Mouse (Mus musculus) intestine, embryonic 15.5 days (tissue): ENCODE results near the gene Ifi47. TPM values are rescaled to one million over a fixed set of nuclear protein-coding genes. Genes with fewer than 3 reads are reported as not detected.

Experiments used
- ATAC-seq: fragments of 200-750 bp; cut with Nextera tagmentation; 2 replicates; pipeline ENCODE4 v1.8.0; 2017; ENCODE audit warnings: moderate TSS enrichment, moderate library complexity
- H3K27ac ChIP-seq: fragments of 300-500 bp; sonication (generic); 2 replicates; pipeline ENCODE4 v1.5.1; 2015; ENCODE audit warnings: mild to moderate bottlenecking, inconsistent platforms
- H3K27me3 ChIP-seq: fragments of 300-500 bp; sonication (generic); replicated peaks from 2 replicates; pipeline ENCODE4 v1.6.1; 2015; ENCODE audit warnings: inconsistent platforms
- H3K36me3 ChIP-seq: fragments of 300-500 bp; sonication (generic); 2 replicates; pipeline ENCODE4 v1.6.1; 2015; ENCODE audit warnings: inconsistent platforms
- H3K4me1 ChIP-seq: fragments of 300-500 bp; sonication (generic); replicated peaks from 2 replicates; pipeline ENCODE4 v1.6.1; 2015; ENCODE audit warnings: inconsistent platforms
- H3K4me2 ChIP-seq: fragments of 300-500 bp; sonication (generic); replicated peaks from 2 replicates; pipeline ENCODE4 v1.6.1; 2015; ENCODE audit warnings: mild to moderate bottlenecking, inconsistent platforms
- H3K4me3 ChIP-seq: fragments of 300-500 bp; sonication (generic); replicated peaks from 2 replicates; pipeline ENCODE4 v1.5.1; 2015; ENCODE audit warnings: inconsistent platforms
- H3K9ac ChIP-seq: fragments of 300-500 bp; sonication (generic); 2 replicates; pipeline ENCODE4 v1.6.1; 2015; ENCODE audit warnings: inconsistent platforms
- H3K9me3 ChIP-seq: fragments of 300-500 bp; sonication (generic); 2 replicates; pipeline ENCODE4 v1.6.1; 2016; ENCODE audit warnings: inconsistent platforms
- WGBS: fragments of 180-500 bp; shearing (Covaris S2); methylation state at CpG from one replicate; pipeline ENCODE4 v1.1.7; 2015; 5-methylcytosine and 5-hydroxymethylcytosine counted together
- polyA plus RNA-seq: library from polyadenylated mRNA; unstranded; fragments of >200 nt; fragmentation: Nextera tagmentation; extraction: Ambion mirVana; gene quantifications from 2 replicates; pipeline ENCODE4 v1.2.1, GENCODE M21; 2015

The Ifi47 gene
- polyA plus RNA-seq, 1 experiment from 2014 or later: 3.1 TPM

GRCm38 (mm10) chr11:49112624-49113219, 36.3 kb downstream of the Ifi47 start:
- Histone ChIP-seq H3K36me3 (no peaks in the 10 kb centered on the region), H3K27me3 (no peaks in the 10 kb centered on the region), H3K9ac (no peak overlapping the region), H3K9me3 (no peaks in the 10 kb centered on the region), H3K4me2 (no peak overlapping the region), H3K27ac (no peak overlapping the region), H3K4me3 (no peak overlapping the region), H3K4me1 (no peaks in the 10 kb centered on the region)
- peak; percentile 61 for ATAC-seq
- WGBS: 62% methylated on average over 6 of the region's 6 CpGs

- H3K27ac ChIP-seq: no peak overlapping the region
- H3K9me3 ChIP-seq: no peaks in the 10 kb centered on the region
- no peaks in the 10 kb centered on the region for H3K27me3 ChIP-seq
- ATAC-seq: no peak
- no peak overlapping the region for H3K4me2 ChIP-seq
- H3K4me3 ChIP-seq: no peak overlapping the region
- H3K4me1 ChIP-seq: no peaks in the 10 kb centered on the region
- H3K9ac ChIP-seq: no peak overlapping the region
- H3K36me3 ChIP-seq: no peaks in the 10 kb centered on the region
- 46% methylated on average over 2 of the region's 2 CpGs for WGBS
Observed at GRCm38 (mm10) chr11:49114158-49114557, 37.8 kb downstream of the Ifi47 start.

GRCm38 (mm10) chr11:49114774-49115173, 38.4 kb downstream of the Ifi47 start, which contains the start of gene Olfr1396:
Olfr1396 (minus strand) TSS chr11:49114874.
- Histone ChIP-seq H3K4me2 (no peak within 1 kb of the TSS), H3K9me3 (no peaks in the 10 kb centered on the region), H3K27ac (no peak within 1 kb of the TSS), H3K9ac (no peak within 1 kb of the TSS), H3K27me3 (no peaks in the 10 kb centered on the region), H3K4me3 (no peak within 1 kb of the TSS), H3K36me3 (no peaks in the 10 kb centered on the region), H3K4me1 (no peaks in the 10 kb centered on the region)
- ATAC-seq: no peak

GRCm38 (mm10) chr11:49119635-49120034, 43.2 kb downstream of the Ifi47 start:
- WGBS: 79% methylated on average over 3 of the region's 3 CpGs
- no peak overlapping the region for H3K4me2 ChIP-seq
- no peak overlapping the region for H3K9ac ChIP-seq
- no peaks in the 10 kb centered on the region for H3K4me1 ChIP-seq
- no peaks in the 10 kb centered on the region for H3K27me3 ChIP-seq
- no peaks in the 10 kb centered on the region for H3K36me3 ChIP-seq
- no peak for ATAC-seq
- no peak overlapping the region for H3K4me3 ChIP-seq
- no peak overlapping the region for H3K27ac ChIP-seq
- no peaks in the 10 kb centered on the region for H3K9me3 ChIP-seq

- Histone ChIP-seq H3K9ac (no peak overlapping the region), H3K9me3 (no peaks in the 10 kb centered on the region)
- 81% methylated on average over 2 of the region's 2 CpGs for WGBS
Observed at GRCm38 (mm10) chr11:49124169-49124568, 47.8 kb downstream of the Ifi47 start.

GRCm38 (mm10) chr11:49141974-49142373, 65.6 kb downstream of the Ifi47 start, which contains the start of gene Olfr1395:
Olfr1395 (plus strand) TSS chr11:49142274.
- WGBS: 92% methylated on average over 6 of the region's 6 CpGs
- no peak for ATAC-seq

More at GRCm38 (mm10) chr11:49124169-49124568, 47.8 kb downstream of the Ifi47 start:
- H3K36me3 ChIP-seq: no peaks in the 10 kb centered on the region
- H3K4me3 ChIP-seq: no peak overlapping the region
- no peak for ATAC-seq
- no peak overlapping the region for H3K27ac ChIP-seq
- no peak overlapping the region for H3K4me2 ChIP-seq
- H3K27me3 ChIP-seq: no peaks in the 10 kb centered on the region
- H3K4me1 ChIP-seq: 0 out of 2 replicates have a peak, but pooled peaks cover 3% of the 10 kb centered on the region

More at GRCm38 (mm10) chr11:49141974-49142373, 65.6 kb downstream of the Ifi47 start, which contains the start of gene Olfr1395:
- Histone ChIP-seq H3K4me3 (no peak within 1 kb of the TSS), H3K27me3 (no peaks in the 10 kb centered on the region), H3K4me2 (no peak within 1 kb of the TSS), H3K9ac (no peak within 1 kb of the TSS), H3K9me3 (no peaks in the 10 kb centered on the region), H3K36me3 (no peaks in the 10 kb centered on the region), H3K27ac (no peak within 1 kb of the TSS), H3K4me1 (no peaks in the 10 kb centered on the region)

Other genes starting within 250 kb of the Ifi47 start
- gene Gm12184, start 249.9 kb upstream of the Ifi47 start, polyA plus RNA-seq: 3.7 and 5.4 TPM in 2 replicates
- gene Irgm1, start 204.9 kb upstream of the Ifi47 start, polyA plus RNA-seq: 16.0 and 16.4 TPM in 2 replicates
- gene Gm5431, start 174.4 kb upstream of the Ifi47 start, polyA plus RNA-seq: 0.23 and 0.30 TPM in 2 replicates
- gene Psme2b, start 130.4 kb upstream of the Ifi47 start, polyA plus RNA-seq: 4.5 and 5.0 TPM in 2 replicates
- not detected in 2 replicates for gene Olfr56, start 97.7 kb upstream of the Ifi47 start, polyA plus RNA-seq
- 0.67 and 1.0 TPM in 2 replicates for gene 9930111J21Rik1, start 97.2 kb upstream of the Ifi47 start, polyA plus RNA-seq
- not detected in 2 replicates for gene Gm12185, start 84.4 kb upstream of the Ifi47 start, polyA plus RNA-seq
- gene Tgtp1, start 82.4 kb upstream of the Ifi47 start, polyA plus RNA-seq: 1.8 and 2.2 TPM in 2 replicates
- 0.76 and 1.1 TPM in 2 replicates for gene 9930111J21Rik2, start 25.3 kb upstream of the Ifi47 start, polyA plus RNA-seq
- 0.56 and 0.88 TPM in 2 replicates for gene Tgtp2, start 12.4 kb upstream of the Ifi47 start, polyA plus RNA-seq
- not detected in 2 replicates for gene Olfr1396, start 38.3 kb downstream of the Ifi47 start, polyA plus RNA-seq
- not detected in 2 replicates for gene Olfr1395, start 65.7 kb downstream of the Ifi47 start, polyA plus RNA-seq
- not detected in 2 replicates for gene Olfr1394, start 77.8 kb downstream of the Ifi47 start, polyA plus RNA-seq
- 1.7 and 2.2 TPM in 2 replicates for gene Btnl9, start 110.6 kb downstream of the Ifi47 start, polyA plus RNA-seq
- 24.4 and 28.6 TPM in 2 replicates for gene Zfp62, start 126.7 kb downstream of the Ifi47 start, polyA plus RNA-seq
- 53.5 and 61.2 TPM in 2 replicates for gene Mgat1, start 167.6 kb downstream of the Ifi47 start, polyA plus RNA-seq
- gene Olfr1393, start 201.7 kb downstream of the Ifi47 start, polyA plus RNA-seq: not detected in 2 replicates
- not detected in 2 replicates for gene Olfr1392, start 208.7 kb downstream of the Ifi47 start, polyA plus RNA-seq
- gene Olfr10, start 228.2 kb downstream of the Ifi47 start, polyA plus RNA-seq: not detected in 2 replicates
- not detected in 2 replicates for gene Olfr1391, start 246.2 kb downstream of the Ifi47 start, polyA plus RNA-seq